Mouse (Mus musculus): Measurements from ENCODE around the gene Smpdl3b.

- no peak for TF ChIP-seq HCFC1 (IDR thresholded peaks at IDR 0.05; ENCODE audit: borderline replicate concordance, insufficient read depth, low read length)
- TF ChIP-seq ZC3H11A (IDR thresholded peaks at IDR 0.05; ENCODE audit: borderline replicate concordance, low read depth, low read length): no peak
- no peak for TF ChIP-seq ZNF384 (IDR thresholded peaks at IDR 0.05; ENCODE audit: low read depth, low read length)
Measured at GRCm38 (mm10) chr4:132785228-132785627, 28.2 kb upstream of the Smpdl3b start.
